Mouse (Mus musculus) cerebral cortex, adult 2 months (tissue): Measurements from ENCODE around the gene Fat1.

Source experiments
- WGBS: fragments of 180-500 bp; shearing (Covaris S2); methylation state at CpG from one replicate; pipeline ENCODE4 v1.1.7; 2018; 5-methylcytosine and 5-hydroxymethylcytosine counted together

Gene Fat1

DNA sequence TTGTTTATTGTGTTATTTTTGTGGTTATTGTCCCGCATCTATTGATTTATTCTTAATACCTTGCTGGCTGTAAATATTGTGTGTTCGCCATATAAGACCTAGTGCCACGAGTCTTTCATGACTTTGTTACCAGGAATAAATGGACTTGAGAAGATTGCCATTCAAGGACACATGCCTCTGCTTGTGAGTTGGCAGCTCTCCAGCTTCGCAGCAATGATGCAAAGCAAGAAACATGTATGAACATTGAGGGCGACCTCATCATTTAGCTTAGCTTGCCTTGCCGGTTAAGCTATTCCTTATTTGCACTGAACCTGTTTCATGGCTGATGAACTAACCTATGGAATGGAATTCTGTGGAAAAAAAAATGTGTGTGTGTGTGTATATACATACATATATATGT, 26.2 kb downstream of the Fat1 start:
- 78% methylated on average over 6 of the region's 6 CpGs for WGBS

GRCm38 (mm10) chr8:44962572-44963231, 27.5 kb downstream of the Fat1 start:
- 88% methylated on average over 12 of the region's 12 CpGs for WGBS

GRCm38 (mm10) chr8:44967521-44968039, 32.3 kb downstream of the Fat1 start:
- WGBS, result 72% methylated on average over 8 of the region's 8 CpGs

DNA sequence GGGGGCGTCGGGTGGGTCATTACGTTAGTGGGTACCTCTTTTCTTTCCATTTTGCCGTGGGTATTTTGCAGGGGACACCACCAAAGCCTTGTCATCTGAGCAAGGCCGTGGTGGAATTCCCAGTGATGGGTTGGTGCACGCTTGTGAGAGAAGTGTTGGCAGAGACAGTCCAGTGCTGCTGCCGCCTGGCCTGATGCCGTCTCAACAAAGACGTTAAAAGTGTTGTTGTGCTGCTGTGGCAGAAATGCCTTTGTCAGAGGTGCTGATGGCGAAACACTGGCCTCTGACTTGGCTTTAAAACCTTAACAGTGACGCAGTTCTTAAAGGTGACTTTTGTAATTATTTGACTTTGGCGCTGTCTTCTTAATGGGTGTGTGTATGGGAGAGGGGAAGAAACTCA, 34.8 kb downstream of the Fat1 start:
- whole genome bisulfite sequencing, result 55% methylated on average over 12 of the region's 12 CpGs

- 67% methylated on average over 6 of the region's 6 CpGs for WGBS
Measured at GRCm38 (mm10) chr8:44971346-44971745, 36.1 kb downstream of the Fat1 start.

DNA sequence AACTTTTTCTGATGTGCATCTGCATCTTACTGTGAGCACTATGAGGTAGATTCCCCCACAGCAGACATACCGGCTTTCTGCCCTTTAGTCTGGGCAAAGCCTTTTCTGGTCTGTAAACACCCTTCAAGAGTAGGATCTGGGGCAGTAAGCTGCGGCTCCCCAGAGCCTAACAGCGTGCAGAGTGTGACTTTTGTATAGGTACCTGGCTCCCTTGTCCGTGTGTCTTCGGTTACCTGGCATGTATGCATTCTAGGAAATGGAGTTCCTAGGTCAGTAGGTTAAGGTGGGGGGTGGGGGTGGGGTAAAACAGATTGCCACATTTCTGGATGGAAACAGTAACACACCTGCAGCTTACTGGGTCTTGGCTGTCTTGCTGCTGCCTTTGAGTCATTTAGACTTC, 36.7 kb downstream of the Fat1 start:
- WGBS, result 73% methylated on average over 5 of the region's 5 CpGs

DNA sequence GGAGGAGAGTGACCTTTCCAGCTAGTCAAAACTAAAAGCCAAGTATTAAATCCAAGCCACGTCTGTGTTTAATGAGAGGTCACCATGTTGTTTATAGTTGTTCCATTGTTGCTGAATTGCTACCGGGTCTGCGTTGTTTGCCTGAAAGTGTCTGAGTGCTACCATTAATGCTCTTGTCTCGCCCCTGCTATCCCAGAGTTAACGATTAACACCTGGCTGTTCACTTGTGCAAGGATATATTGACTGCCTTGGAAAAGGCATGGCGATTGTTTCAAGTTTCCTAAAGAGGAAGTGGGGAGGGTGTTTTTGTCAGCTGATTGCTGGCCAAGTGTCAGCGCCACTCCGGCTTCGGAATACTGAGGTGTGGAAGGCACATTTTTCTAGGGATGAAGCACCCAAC, 39.9 kb downstream of the Fat1 start:
- WGBS, result 68% methylated on average over 9 of the region's 9 CpGs

DNA sequence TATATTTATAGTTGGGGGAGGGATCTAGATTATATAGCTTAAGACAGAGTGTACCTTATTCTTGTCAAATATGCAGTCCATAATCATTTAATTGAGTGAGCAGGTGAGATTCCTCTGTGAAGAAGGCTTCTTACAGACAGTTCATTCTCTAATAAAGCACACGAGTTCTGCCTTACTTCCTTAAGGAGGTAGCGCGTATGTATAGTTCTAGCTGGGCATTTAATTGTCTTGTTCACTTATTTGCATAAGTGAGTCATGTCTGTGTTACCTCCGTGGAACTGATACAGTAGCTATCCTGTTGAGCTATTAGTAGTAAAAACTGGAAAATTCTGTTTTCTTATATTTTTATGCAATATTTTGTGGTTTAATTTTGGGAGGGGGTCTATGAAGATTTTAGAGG, 40.4 kb downstream of the Fat1 start:
- WGBS, result 79% methylated on average over 4 of the region's 4 CpGs

DNA sequence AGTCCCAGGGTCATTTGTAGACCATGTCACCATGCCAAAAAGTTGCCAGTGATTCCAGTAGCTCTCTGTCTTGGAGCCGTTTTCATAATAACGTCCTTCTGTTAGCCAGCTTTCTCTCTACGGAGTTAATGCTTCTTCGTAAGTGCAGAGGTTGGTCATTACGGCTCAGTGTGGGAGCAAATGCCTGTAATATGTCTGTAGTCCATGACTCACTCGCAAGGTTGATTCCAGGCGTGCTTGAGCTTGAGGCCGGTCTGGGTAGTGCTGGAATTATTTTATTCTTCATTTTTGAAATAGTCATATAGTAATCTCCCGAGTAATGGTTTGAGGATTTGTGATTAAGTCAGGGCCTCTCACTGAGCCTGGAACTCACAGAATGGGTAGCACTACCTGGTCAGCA, 43.4 kb downstream of the Fat1 start:
- 86% methylated on average over 9 of the region's 9 CpGs for WGBS

- 57% methylated on average over 6 of the region's 6 CpGs for WGBS
Measured at GRCm38 (mm10) chr8:44979245-44979644, 44.0 kb downstream of the Fat1 start.

- 52% methylated on average over 12 of the region's 12 CpGs for WGBS
Measured at GRCm38 (mm10) chr8:44980030-44980429, 44.8 kb downstream of the Fat1 start.

DNA sequence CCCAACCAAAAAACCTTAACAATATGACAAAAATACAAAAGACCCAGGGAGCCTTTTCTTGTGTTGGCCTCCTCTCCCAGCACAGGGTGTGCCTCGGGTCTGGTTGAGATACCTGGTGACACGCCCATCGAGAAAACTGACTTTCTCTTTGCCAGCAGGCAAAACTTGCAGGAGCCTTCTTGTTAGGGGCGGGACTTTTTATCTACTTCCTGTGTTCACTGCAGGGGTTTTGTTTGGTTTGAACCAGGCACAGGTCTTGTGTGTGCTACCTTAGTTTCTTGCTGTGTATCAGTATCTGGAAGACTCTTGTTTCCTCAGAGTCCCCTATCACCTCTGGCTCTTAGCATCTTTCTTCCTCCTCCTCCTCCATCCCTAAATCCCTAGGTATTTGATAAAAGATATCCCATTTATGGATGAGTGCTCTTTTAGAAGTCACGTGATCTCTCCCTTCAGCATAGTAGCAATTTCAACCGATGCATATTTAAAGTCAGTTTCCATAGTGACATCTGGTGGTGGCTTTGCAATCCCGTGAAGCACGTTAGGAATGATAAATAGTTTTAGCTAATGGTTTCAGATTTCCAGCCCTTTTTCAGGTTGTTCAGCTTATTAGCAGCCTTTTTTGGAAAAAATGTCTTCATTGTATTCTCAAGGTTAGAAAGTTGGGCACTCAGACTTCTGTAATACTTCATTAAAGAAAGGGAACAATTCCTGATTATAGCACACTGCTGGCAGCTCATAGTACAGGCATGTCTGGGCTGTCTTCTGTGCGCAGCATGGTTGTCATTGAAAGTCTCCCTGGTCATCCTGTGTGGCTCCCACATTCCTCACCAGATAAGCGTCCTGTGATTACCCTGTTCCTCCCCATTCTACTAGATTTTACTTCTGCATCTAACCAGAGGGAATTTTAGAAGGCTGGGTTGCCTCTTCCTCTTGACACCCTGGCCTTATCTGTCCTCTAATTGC, 50.4 kb downstream of the Fat1 start:
- 32% methylated on average over 10 of the region's 10 CpGs for WGBS

DNA sequence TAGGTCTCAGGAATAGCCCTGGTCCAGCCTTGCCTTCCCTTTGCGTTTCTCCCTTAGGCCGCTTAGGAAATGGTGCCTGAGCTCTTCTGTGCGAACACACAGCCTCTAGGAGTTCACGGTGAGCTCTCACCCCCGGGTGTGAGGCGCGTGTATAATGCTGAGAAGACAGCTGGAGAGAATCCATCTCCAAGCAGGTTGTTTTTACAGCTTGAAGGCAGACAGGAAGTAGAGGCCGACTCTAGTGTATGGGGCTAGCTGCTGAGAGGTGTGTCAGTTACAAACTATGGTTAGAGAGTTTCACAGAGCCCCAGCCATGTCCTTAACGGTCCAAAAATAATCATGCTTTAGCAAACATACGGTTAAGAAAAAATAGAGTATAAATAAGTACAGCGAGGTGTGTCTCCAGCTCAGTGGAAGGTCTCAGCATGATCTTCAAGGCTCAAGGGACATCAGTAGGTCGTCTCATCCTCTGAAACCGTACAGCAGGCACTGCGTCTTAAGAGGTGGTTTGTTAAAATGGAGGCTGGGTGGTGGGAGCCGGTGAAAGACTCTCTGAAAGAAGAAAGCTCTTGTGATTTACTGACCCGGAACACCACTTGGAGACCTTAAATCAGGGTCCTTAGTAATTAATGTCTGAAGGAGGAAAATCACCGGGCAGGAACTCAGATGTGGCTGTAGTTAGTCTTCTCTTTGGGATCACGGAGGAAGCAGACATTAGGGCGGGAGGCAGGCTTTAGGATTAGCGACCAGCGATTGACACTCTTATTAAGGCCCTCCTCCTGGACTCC, 56.6 kb downstream of the Fat1 start:
- whole genome bisulfite sequencing, result 68% methylated on average over 21 of the region's 21 CpGs

DNA sequence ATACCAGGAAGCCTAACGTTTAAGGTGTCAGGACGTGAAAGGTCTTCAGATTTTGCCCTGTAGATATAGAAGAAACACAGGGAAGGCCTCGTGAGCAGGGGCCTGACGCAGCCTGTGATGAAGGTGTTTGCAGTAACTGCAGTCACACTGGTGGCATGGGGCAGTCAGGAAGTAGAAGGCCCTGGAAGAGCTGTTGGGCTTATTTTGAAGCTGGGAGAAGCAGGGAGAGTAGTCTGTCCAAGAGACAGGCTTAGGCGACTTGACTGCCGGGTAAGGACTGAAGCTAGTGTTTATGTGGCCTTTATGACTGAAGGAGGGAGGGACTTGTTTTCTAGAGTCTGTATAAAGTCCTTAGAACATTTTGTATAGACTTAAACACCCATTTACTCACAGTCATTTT, 57.4 kb downstream of the Fat1 start:
- WGBS, result 82% methylated on average over 6 of the region's 6 CpGs

DNA sequence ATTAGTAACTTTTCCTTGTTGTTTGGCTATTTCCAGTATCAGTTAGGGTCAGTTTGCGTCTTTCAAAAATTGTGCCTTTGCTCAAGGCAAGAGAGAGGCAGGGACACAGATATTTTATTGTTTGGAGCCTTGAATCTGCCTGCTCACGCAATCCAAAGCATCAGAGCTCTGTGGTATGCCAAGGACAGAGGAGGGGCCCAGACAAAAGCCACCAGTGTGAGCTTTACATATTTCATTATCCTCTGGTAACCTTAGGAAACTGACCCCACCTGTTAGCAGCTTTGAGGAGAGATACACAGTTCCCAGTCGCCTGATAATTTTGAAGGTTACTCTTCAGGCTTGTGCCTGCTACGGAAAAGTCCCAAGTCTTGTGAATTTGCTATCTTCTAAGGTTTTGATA, 58.1 kb downstream of the Fat1 start:
- WGBS, result 69% methylated on average over 4 of the region's 4 CpGs

- 84% methylated on average over 3 of the region's 3 CpGs for WGBS
Measured at GRCm38 (mm10) chr8:44996493-44996892, 61.2 kb downstream of the Fat1 start.

DNA sequence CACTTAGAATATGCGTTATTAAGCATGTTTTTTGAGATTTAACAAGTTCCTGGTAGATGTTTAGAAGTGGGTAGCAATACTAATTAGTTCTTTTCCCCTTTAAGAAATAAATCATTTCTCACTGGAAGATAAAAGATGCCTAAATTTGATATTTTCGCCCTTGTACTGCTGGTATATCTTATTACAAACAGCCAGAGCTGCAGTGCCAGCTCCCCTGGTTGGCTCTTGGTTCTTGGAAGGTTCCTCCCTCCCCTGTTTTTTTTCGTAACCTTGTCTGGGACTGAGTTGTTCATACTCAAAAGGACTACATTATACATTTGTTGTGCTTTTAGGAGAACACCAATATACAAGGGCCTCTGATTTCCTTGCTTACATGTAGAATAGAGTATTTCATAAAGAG, 62.1 kb downstream of the Fat1 start:
- WGBS, result 85% methylated on average over 3 of the region's 3 CpGs

DNA sequence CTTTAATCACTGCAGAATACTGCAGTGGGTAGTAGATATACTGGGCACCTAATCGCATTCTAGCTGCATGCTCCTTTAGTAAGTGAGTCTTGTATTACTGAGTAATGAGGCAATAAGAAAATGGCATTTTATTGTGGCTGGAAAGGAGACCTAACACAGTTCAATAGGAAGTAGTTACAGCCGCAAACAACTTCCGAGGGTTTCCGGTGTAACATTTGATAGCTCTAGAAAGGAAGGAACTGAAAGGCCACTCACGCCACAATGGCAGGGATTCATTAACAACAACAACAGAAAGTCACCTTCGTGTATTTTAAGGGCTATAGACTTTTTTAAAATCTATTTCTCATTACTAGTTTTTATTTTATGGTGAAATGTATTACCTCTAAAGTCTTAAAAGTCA, 62.6 kb downstream of the Fat1 start:
- 76% methylated on average over 6 of the region's 6 CpGs for WGBS

DNA sequence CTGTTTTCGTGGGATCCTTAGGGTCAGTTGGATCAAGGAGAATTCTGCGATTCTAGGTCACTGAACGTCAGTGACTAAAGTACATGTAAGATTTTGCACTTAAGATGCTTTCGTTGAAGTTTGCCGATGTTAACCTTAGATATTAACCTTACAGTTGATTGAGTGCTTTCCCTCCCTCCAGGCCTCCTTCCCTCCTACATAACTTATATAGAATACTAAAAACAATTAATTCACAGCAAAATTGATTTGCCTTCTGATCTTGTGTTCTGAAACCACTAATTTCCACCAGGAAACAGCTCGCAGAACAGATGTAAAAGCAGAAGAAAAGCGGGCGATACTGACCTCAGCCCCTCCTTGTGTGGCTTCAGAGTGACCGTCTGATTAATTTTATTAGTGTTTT, 63.0 kb downstream of the Fat1 start:
- WGBS, result 63% methylated on average over 9 of the region's 9 CpGs

DNA sequence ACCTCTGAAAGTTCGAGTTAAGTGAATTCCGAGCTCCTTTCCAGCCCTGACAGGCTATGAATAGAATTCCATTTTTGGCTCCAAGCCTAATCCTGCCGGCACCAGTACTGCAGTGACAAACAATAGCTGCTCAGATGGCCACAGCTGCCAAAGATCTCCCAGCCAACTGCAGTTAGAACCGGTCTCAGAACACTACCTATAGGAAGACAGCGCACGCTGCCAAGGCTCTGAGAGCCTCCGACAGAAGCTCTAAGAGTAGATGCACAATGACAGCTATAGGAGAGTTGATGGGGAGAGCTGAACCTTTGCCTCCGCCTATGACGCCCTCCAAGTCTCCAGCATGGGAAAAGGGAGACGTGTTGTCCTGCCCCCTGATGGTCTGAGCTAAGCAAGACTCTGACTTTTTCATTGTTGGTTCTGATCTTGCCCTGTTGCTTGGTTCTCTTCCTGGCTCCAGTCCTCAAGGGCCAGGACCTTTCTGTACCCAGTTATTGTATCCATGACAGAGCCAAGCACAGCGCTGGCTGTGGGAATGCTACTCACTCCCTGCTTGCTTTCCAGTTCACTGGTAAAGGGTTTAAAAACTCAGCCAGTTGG, 63.5 kb downstream of the Fat1 start:
- 25% methylated on average over 11 of the region's 11 CpGs for WGBS

DNA sequence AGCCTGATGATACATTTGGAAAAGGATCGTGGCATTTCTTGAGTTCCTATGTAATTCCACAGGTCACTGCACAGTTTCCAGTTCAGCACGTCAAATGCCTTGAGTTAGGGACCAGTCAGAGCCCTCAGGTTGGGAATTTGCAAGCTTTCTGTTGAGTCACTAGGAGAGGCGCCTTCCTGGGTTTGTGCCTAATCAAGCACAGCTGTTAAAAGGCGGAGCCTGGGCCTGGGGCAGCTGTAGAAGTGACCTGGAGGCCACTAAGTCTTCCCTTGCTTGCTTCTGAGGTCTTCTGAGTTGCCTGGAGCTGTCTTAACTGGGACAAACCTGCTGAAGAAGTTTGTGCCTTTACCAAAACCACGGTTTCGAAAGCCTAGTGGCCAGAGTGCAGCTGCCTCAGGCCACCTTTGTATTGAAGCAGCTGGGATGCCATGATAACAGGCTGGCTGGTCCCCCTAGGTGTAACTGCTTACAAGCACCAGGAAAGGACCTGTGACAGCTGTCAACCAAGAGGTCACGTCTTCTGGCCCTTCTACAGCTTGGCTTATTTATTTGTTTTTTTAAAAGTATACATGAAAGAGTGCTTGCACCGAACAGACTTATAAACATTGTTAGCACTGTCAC, 66.4 kb downstream of the Fat1 start:
- WGBS, result 83% methylated on average over 8 of the region's 8 CpGs
